Mouse (Mus musculus): ENCODE data around the gene Fgb. TPM values are rescaled to one million over a fixed set of nuclear protein-coding genes. Genes with fewer than 3 reads are reported as not detected.
A peak's percentile ranks its signal among the peaks of the same experiment; 100 is the strongest.

Gene Fgb
- 1.2 TPM in 2 replicates for polyA plus RNA-seq (2014; fragmentation: Nextera tagmentation; extraction: Ambion mirVana)

- WGBS, result 75% methylated on average over 8 of the region's 8 CpGs
- H3K4me2 ChIP-seq (ENCODE audit: low read length), result no peak within 1 kb of the TSS
Measured at GRCm38 (mm10) chr3:83049680-83050079, at the start of gene Fgb. Fgb (minus strand) TSS chr3:83049863.

GRCm38 (mm10) chr3:83099139-83099538 is 49.5 kb upstream of the Fgb start:
- no peak for ATAC-seq (replicated peaks; ENCODE audit: low FRiP score, low TSS enrichment, low read depth)
- no peaks in the 10 kb centered on the region for H3K9me3 ChIP-seq (ENCODE audit: control insufficient read depth, low read length)
- DNase-seq (ENCODE audit: low spot score), result no peak
- 0 out of 2 replicates have a peak, but pooled peaks cover 2% of the 10 kb centered on the region for H3K4me1 ChIP-seq (replicated peaks; ENCODE audit: control insufficient read depth, insufficient read depth, low read length)
- no peak overlapping the region for H3K4me3 ChIP-seq (ENCODE audit: low read depth, low read length)
- H3K36me3 ChIP-seq (ENCODE audit: control insufficient read depth, insufficient read depth, low read length), result no peaks in the 10 kb centered on the region
- H3K9ac ChIP-seq (ENCODE audit: low read length), result no peak overlapping the region
- WGBS, result 94% methylated on average over 1 of the region's 1 CpGs
- no peak overlapping the region for H3K27ac ChIP-seq (ENCODE audit: low read depth)
- peak overlapping the region; percentile 37 for H3K4me2 ChIP-seq (ENCODE audit: low read length)
- H3K27me3 ChIP-seq (replicated peaks; ENCODE audit: control insufficient read depth, insufficient read depth, low read length), result no peaks in the 10 kb centered on the region

More at GRCm38 (mm10) chr3:83049680-83050079, at the start of gene Fgb:
- ATAC-seq (replicated peaks; ENCODE audit: low FRiP score, low TSS enrichment, low read depth), result no peak
- H3K4me3 ChIP-seq (ENCODE audit: low read depth, low read length), result no peak within 1 kb of the TSS
- no peak for DNase-seq (ENCODE audit: low spot score)
- no peaks in the 10 kb centered on the region for H3K36me3 ChIP-seq (ENCODE audit: control insufficient read depth, insufficient read depth, low read length)
- H3K27me3 ChIP-seq (replicated peaks; ENCODE audit: control insufficient read depth, insufficient read depth, low read length), result no peaks in the 10 kb centered on the region
- no peak within 1 kb of the TSS for H3K27ac ChIP-seq (ENCODE audit: low read depth)
- H3K4me1 ChIP-seq (replicated peaks; ENCODE audit: control insufficient read depth, insufficient read depth, low read length), result no peaks in the 10 kb centered on the region
- no peak within 1 kb of the TSS for H3K9ac ChIP-seq (ENCODE audit: low read length)
- no peaks in the 10 kb centered on the region for H3K9me3 ChIP-seq (ENCODE audit: control insufficient read depth, low read length)

GRCm38 (mm10) chr3:83098546-83099034 is 48.9 kb upstream of the Fgb start:
- Histone ChIP-seq H3K9me3 (ENCODE audit: control insufficient read depth, low read length) (no peaks in the 10 kb centered on the region), H3K9ac (ENCODE audit: low read length) (0 out of 2 replicates have a peak overlapping the region, but pooled peaks have one; percentile 0), H3K4me3 (ENCODE audit: low read depth, low read length) (peak overlapping the region; percentile 10; the same call in 1 of the 2 replicates), H3K27me3 (replicated peaks; ENCODE audit: control insufficient read depth, insufficient read depth, low read length) (no peaks in the 10 kb centered on the region), H3K4me2 (ENCODE audit: low read length) (peak overlapping the region; percentile 37), H3K27ac (ENCODE audit: low read depth) (no peak overlapping the region), H3K36me3 (ENCODE audit: control insufficient read depth, insufficient read depth, low read length) (no peaks in the 10 kb centered on the region), H3K4me1 (replicated peaks; ENCODE audit: control insufficient read depth, insufficient read depth, low read length) (0 out of 2 replicates have a peak, but pooled peaks cover 2% of the 10 kb centered on the region)
- ATAC-seq (replicated peaks; ENCODE audit: low FRiP score, low TSS enrichment, low read depth), result no peak
- no peak for DNase-seq (ENCODE audit: low spot score)
- 25% methylated on average over 14 of the region's 14 CpGs for WGBS

GRCm38 (mm10) chr3:83097586-83097985 is 47.9 kb upstream of the Fgb start:
- 0 out of 2 replicates have a peak, but pooled peaks cover 2% of the 10 kb centered on the region for H3K4me1 ChIP-seq (replicated peaks; ENCODE audit: control insufficient read depth, insufficient read depth, low read length)
- no peak for ATAC-seq (replicated peaks; ENCODE audit: low FRiP score, low TSS enrichment, low read depth)
- DNase-seq (ENCODE audit: low spot score), result no peak
- H3K9me3 ChIP-seq (ENCODE audit: control insufficient read depth, low read length), result no peaks in the 10 kb centered on the region
- no peaks in the 10 kb centered on the region for H3K27me3 ChIP-seq (replicated peaks; ENCODE audit: control insufficient read depth, insufficient read depth, low read length)
- H3K27ac ChIP-seq (ENCODE audit: low read depth), result no peak overlapping the region
- WGBS, result 80% methylated on average over 6 of the region's 6 CpGs
- no peak overlapping the region for H3K4me2 ChIP-seq (ENCODE audit: low read length)
- H3K9ac ChIP-seq (ENCODE audit: low read length), result no peak overlapping the region
- H3K4me3 ChIP-seq (ENCODE audit: low read depth, low read length), result no peak overlapping the region
- no peaks in the 10 kb centered on the region for H3K36me3 ChIP-seq (ENCODE audit: control insufficient read depth, insufficient read depth, low read length)

GRCm38 (mm10) chr3:83080567-83081055 is 30.9 kb upstream of the Fgb start:
- no peak overlapping the region for H3K27ac ChIP-seq (ENCODE audit: low read depth)
- H3K9ac ChIP-seq (ENCODE audit: low read length), result no peak overlapping the region
- no peaks in the 10 kb centered on the region for H3K27me3 ChIP-seq (replicated peaks; ENCODE audit: control insufficient read depth, insufficient read depth, low read length)
- peak overlapping the region; percentile 27 for H3K4me3 ChIP-seq (ENCODE audit: low read depth, low read length)
- no peaks in the 10 kb centered on the region for H3K4me1 ChIP-seq (replicated peaks; ENCODE audit: control insufficient read depth, insufficient read depth, low read length)
- no peaks in the 10 kb centered on the region for H3K36me3 ChIP-seq (ENCODE audit: control insufficient read depth, insufficient read depth, low read length)
- H3K9me3 ChIP-seq (ENCODE audit: control insufficient read depth, low read length), result no peaks in the 10 kb centered on the region
- ATAC-seq (replicated peaks; ENCODE audit: low FRiP score, low TSS enrichment, low read depth), result peak; percentile 70
- 4% methylated on average over 11 of the region's 11 CpGs for WGBS
- H3K4me2 ChIP-seq (ENCODE audit: low read length), result peak overlapping the region; percentile 56
- DNase-seq (ENCODE audit: low spot score), result peak; percentile 87

- 36% methylated on average over 2 of the region's 3 CpGs for WGBS
- Histone ChIP-seq H3K4me1 (replicated peaks; ENCODE audit: control insufficient read depth, insufficient read depth, low read length) (no peaks in the 10 kb centered on the region), H3K9ac (ENCODE audit: low read length) (no peak overlapping the region), H3K27ac (ENCODE audit: low read depth) (no peak overlapping the region), H3K9me3 (ENCODE audit: control insufficient read depth, low read length) (no peaks in the 10 kb centered on the region), H3K27me3 (replicated peaks; ENCODE audit: control insufficient read depth, insufficient read depth, low read length) (no peaks in the 10 kb centered on the region), H3K4me3 (ENCODE audit: low read depth, low read length) (no peak overlapping the region), H3K4me2 (ENCODE audit: low read length) (no peak overlapping the region), H3K36me3 (ENCODE audit: control insufficient read depth, insufficient read depth, low read length) (peaks cover 22% of the 10 kb centered on the region)
- no peak for ATAC-seq (replicated peaks; ENCODE audit: low FRiP score, low TSS enrichment, low read depth)
- no peak for DNase-seq (ENCODE audit: low spot score)
Measured at GRCm38 (mm10) chr3:83076563-83076962, 26.9 kb upstream of the Fgb start.

- H3K4me2 ChIP-seq (ENCODE audit: low read length), result no peak overlapping the region
- peaks cover 85% of the 10 kb centered on the region for H3K36me3 ChIP-seq (ENCODE audit: control insufficient read depth, insufficient read depth, low read length)
- WGBS, result 83% methylated on average over 4 of the region's 4 CpGs
- no peak for DNase-seq (ENCODE audit: low spot score)
- H3K4me1 ChIP-seq (replicated peaks; ENCODE audit: control insufficient read depth, insufficient read depth, low read length), result no peaks in the 10 kb centered on the region
- no peak overlapping the region for H3K27ac ChIP-seq (ENCODE audit: low read depth)
- H3K4me3 ChIP-seq (ENCODE audit: low read depth, low read length), result no peak overlapping the region
- no peak overlapping the region for H3K9ac ChIP-seq (ENCODE audit: low read length)
- H3K9me3 ChIP-seq (ENCODE audit: control insufficient read depth, low read length), result no peaks in the 10 kb centered on the region
- no peak for ATAC-seq (replicated peaks; ENCODE audit: low FRiP score, low TSS enrichment, low read depth)
- no peaks in the 10 kb centered on the region for H3K27me3 ChIP-seq (replicated peaks; ENCODE audit: control insufficient read depth, insufficient read depth, low read length)
Measured at GRCm38 (mm10) chr3:83070231-83070630, 20.6 kb upstream of the Fgb start.

- ATAC-seq (replicated peaks; ENCODE audit: low FRiP score, low TSS enrichment, low read depth), result no peak
- no peak overlapping the region for H3K4me3 ChIP-seq (ENCODE audit: low read depth, low read length)
- 94% methylated on average over 13 of the region's 13 CpGs for WGBS
- no peak overlapping the region for H3K9ac ChIP-seq (ENCODE audit: low read length)
- no peaks in the 10 kb centered on the region for H3K4me1 ChIP-seq (replicated peaks; ENCODE audit: control insufficient read depth, insufficient read depth, low read length)
- H3K36me3 ChIP-seq (ENCODE audit: control insufficient read depth, insufficient read depth, low read length), result peaks cover 95% of the 10 kb centered on the region
- H3K9me3 ChIP-seq (ENCODE audit: control insufficient read depth, low read length), result no peaks in the 10 kb centered on the region
- H3K27ac ChIP-seq (ENCODE audit: low read depth), result no peak overlapping the region
- no peaks in the 10 kb centered on the region for H3K27me3 ChIP-seq (replicated peaks; ENCODE audit: control insufficient read depth, insufficient read depth, low read length)
- no peak for DNase-seq (ENCODE audit: low spot score)
- H3K4me2 ChIP-seq (ENCODE audit: low read length), result no peak overlapping the region
Measured at GRCm38 (mm10) chr3:83068869-83069268, 19.2 kb upstream of the Fgb start.

GRCm38 (mm10) chr3:83067920-83068319 is 18.3 kb upstream of the Fgb start:
- no peak for DNase-seq (ENCODE audit: low spot score)
- Histone ChIP-seq H3K36me3 (ENCODE audit: control insufficient read depth, insufficient read depth, low read length) (peaks cover 93% of the 10 kb centered on the region), H3K27me3 (replicated peaks; ENCODE audit: control insufficient read depth, insufficient read depth, low read length) (no peaks in the 10 kb centered on the region), H3K4me2 (ENCODE audit: low read length) (no peak overlapping the region), H3K4me3 (ENCODE audit: low read depth, low read length) (no peak overlapping the region), H3K4me1 (replicated peaks; ENCODE audit: control insufficient read depth, insufficient read depth, low read length) (no peaks in the 10 kb centered on the region), H3K27ac (ENCODE audit: low read depth) (no peak overlapping the region), H3K9ac (ENCODE audit: low read length) (no peak overlapping the region), H3K9me3 (ENCODE audit: control insufficient read depth, low read length) (no peaks in the 10 kb centered on the region)
- 82% methylated on average over 9 of the region's 9 CpGs for WGBS
- ATAC-seq (replicated peaks; ENCODE audit: low FRiP score, low TSS enrichment, low read depth), result no peak

All from intestine, embryonic 14.5 days (tissue).